Mouse (Mus musculus): Measurements from ENCODE around the gene Gm45233. TPM values are rescaled to one million over a fixed set of nuclear protein-coding genes. Genes with fewer than 3 reads are reported as not detected.

Gene Gm45233
- polyA plus RNA-seq, 1 experiment from 2014 or later = 0.42 TPM

GRCm38 (mm10) chr7:43423991-43424625 is 19.8 kb upstream of the Gm45233 start:
- no peak for ATAC-seq
- Histone ChIP-seq H3K4me1 (replicated peaks; ENCODE audit: control insufficient read depth, insufficient read depth, low read length) (0 out of 2 replicates have a peak, but pooled peaks cover 2% of the 10 kb centered on the region), H3K4me2 (ENCODE audit: low read length) (no peak overlapping the region), H3K9me3 (ENCODE audit: control insufficient read depth, low read length) (no peaks in the 10 kb centered on the region), H3K27me3 (replicated peaks; ENCODE audit: control insufficient read depth, insufficient read depth, low read length) (no peaks in the 10 kb centered on the region), H3K4me3 (replicated peaks; ENCODE audit: low read length) (no peak overlapping the region), H3K36me3 (ENCODE audit: control insufficient read depth, insufficient read depth) (no peaks in the 10 kb centered on the region), H3K9ac (replicated peaks; ENCODE audit: low read depth, low read length) (no peak overlapping the region), H3K27ac (ENCODE audit: low read length) (no peak overlapping the region)
- 55% methylated on average over 3 of the region's 3 CpGs for WGBS

GRCm38 (mm10) chr7:43427406-43427805 is 16.5 kb upstream of the Gm45233 start, which contains the start of gene Lim2:
TSS of gene Lim2 (plus strand) at chr7:43427670.
- Histone ChIP-seq H3K4me2 (ENCODE audit: low read length) (no peak within 1 kb of the TSS), H3K27me3 (replicated peaks; ENCODE audit: control insufficient read depth, insufficient read depth, low read length) (no peaks in the 10 kb centered on the region), H3K9me3 (ENCODE audit: control insufficient read depth, low read length) (no peaks in the 10 kb centered on the region), H3K27ac (ENCODE audit: low read length) (no peak within 1 kb of the TSS), H3K9ac (replicated peaks; ENCODE audit: low read depth, low read length) (no peak within 1 kb of the TSS), H3K4me1 (replicated peaks; ENCODE audit: control insufficient read depth, insufficient read depth, low read length) (0 out of 2 replicates have a peak, but pooled peaks cover 2% of the 10 kb centered on the region), H3K36me3 (ENCODE audit: control insufficient read depth, insufficient read depth) (no peaks in the 10 kb centered on the region), H3K4me3 (replicated peaks; ENCODE audit: low read length) (no peak within 1 kb of the TSS)
- WGBS = 78% methylated on average over 8 of the region's 8 CpGs
- no peak for ATAC-seq

GRCm38 (mm10) chr7:43429500-43429899 is 14.4 kb upstream of the Gm45233 start:
- no peak for ATAC-seq
- WGBS = 62% methylated on average over 4 of the region's 4 CpGs
- Histone ChIP-seq H3K9ac (replicated peaks; ENCODE audit: low read depth, low read length) (no peak overlapping the region), H3K4me2 (ENCODE audit: low read length) (no peak overlapping the region), H3K27me3 (replicated peaks; ENCODE audit: control insufficient read depth, insufficient read depth, low read length) (no peaks in the 10 kb centered on the region), H3K4me1 (replicated peaks; ENCODE audit: control insufficient read depth, insufficient read depth, low read length) (no peaks in the 10 kb centered on the region), H3K9me3 (ENCODE audit: control insufficient read depth, low read length) (no peaks in the 10 kb centered on the region), H3K36me3 (ENCODE audit: control insufficient read depth, insufficient read depth) (no peaks in the 10 kb centered on the region), H3K4me3 (replicated peaks; ENCODE audit: low read length) (no peak overlapping the region), H3K27ac (ENCODE audit: low read length) (no peak overlapping the region)

GRCm38 (mm10) chr7:43432891-43433290 is 11.0 kb upstream of the Gm45233 start:
- WGBS = 75% methylated on average over 4 of the region's 4 CpGs
- no peak overlapping the region for H3K27ac ChIP-seq (ENCODE audit: low read length)
- H3K4me1 ChIP-seq (replicated peaks; ENCODE audit: control insufficient read depth, insufficient read depth, low read length) = no peaks in the 10 kb centered on the region
- no peak for ATAC-seq
- H3K9me3 ChIP-seq (ENCODE audit: control insufficient read depth, low read length) = no peaks in the 10 kb centered on the region
- no peak overlapping the region for H3K9ac ChIP-seq (replicated peaks; ENCODE audit: low read depth, low read length)
- H3K4me2 ChIP-seq (ENCODE audit: low read length) = no peak overlapping the region
- H3K36me3 ChIP-seq (ENCODE audit: control insufficient read depth, insufficient read depth) = no peaks in the 10 kb centered on the region
- H3K27me3 ChIP-seq (replicated peaks; ENCODE audit: control insufficient read depth, insufficient read depth, low read length) = no peaks in the 10 kb centered on the region
- H3K4me3 ChIP-seq (replicated peaks; ENCODE audit: low read length) = no peak overlapping the region

GRCm38 (mm10) chr7:43434676-43435075 is 9.3 kb upstream of the Gm45233 start:
- 87% methylated on average over 5 of the region's 5 CpGs for WGBS
- no peaks in the 10 kb centered on the region for H3K9me3 ChIP-seq (ENCODE audit: control insufficient read depth, low read length)
- no peak overlapping the region for H3K27ac ChIP-seq (ENCODE audit: low read length)
- no peak for ATAC-seq
- H3K27me3 ChIP-seq (replicated peaks; ENCODE audit: control insufficient read depth, insufficient read depth, low read length) = no peaks in the 10 kb centered on the region
- no peaks in the 10 kb centered on the region for H3K36me3 ChIP-seq (ENCODE audit: control insufficient read depth, insufficient read depth)
- no peaks in the 10 kb centered on the region for H3K4me1 ChIP-seq (replicated peaks; ENCODE audit: control insufficient read depth, insufficient read depth, low read length)
- H3K4me2 ChIP-seq (ENCODE audit: low read length) = no peak overlapping the region
- H3K4me3 ChIP-seq (replicated peaks; ENCODE audit: low read length) = no peak overlapping the region
- no peak overlapping the region for H3K9ac ChIP-seq (replicated peaks; ENCODE audit: low read depth, low read length)

GRCm38 (mm10) chr7:43436341-43437255 is 7.3 kb upstream of the Gm45233 start, which contains the start of gene Nkg7:
TSS of gene Nkg7 (plus strand) at chr7:43437073.
- H3K4me1 ChIP-seq (replicated peaks; ENCODE audit: control insufficient read depth, insufficient read depth, low read length) = no peaks in the 10 kb centered on the region
- H3K27ac ChIP-seq (ENCODE audit: low read length) = no peak within 1 kb of the TSS
- WGBS = 78% methylated on average over 10 of the region's 10 CpGs
- no peaks in the 10 kb centered on the region for H3K36me3 ChIP-seq (ENCODE audit: control insufficient read depth, insufficient read depth)
- no peak within 1 kb of the TSS for H3K4me2 ChIP-seq (ENCODE audit: low read length)
- ATAC-seq = no peak
- no peak within 1 kb of the TSS for H3K4me3 ChIP-seq (replicated peaks; ENCODE audit: low read length)
- no peak within 1 kb of the TSS for H3K9ac ChIP-seq (replicated peaks; ENCODE audit: low read depth, low read length)
- no peaks in the 10 kb centered on the region for H3K9me3 ChIP-seq (ENCODE audit: control insufficient read depth, low read length)
- H3K27me3 ChIP-seq (replicated peaks; ENCODE audit: control insufficient read depth, insufficient read depth, low read length) = no peaks in the 10 kb centered on the region

GRCm38 (mm10) chr7:43438611-43439010 is 5.3 kb upstream of the Gm45233 start:
- Histone ChIP-seq H3K4me1 (replicated peaks; ENCODE audit: control insufficient read depth, insufficient read depth, low read length) (peaks cover 8% of the 10 kb centered on the region), H3K27me3 (replicated peaks; ENCODE audit: control insufficient read depth, insufficient read depth, low read length) (no peaks in the 10 kb centered on the region), H3K9me3 (ENCODE audit: control insufficient read depth, low read length) (no peaks in the 10 kb centered on the region), H3K4me2 (ENCODE audit: low read length) (no peak overlapping the region), H3K4me3 (replicated peaks; ENCODE audit: low read length) (no peak overlapping the region), H3K36me3 (ENCODE audit: control insufficient read depth, insufficient read depth) (no peaks in the 10 kb centered on the region), H3K27ac (ENCODE audit: low read length) (no peak overlapping the region), H3K9ac (replicated peaks; ENCODE audit: low read depth, low read length) (no peak overlapping the region)
- no peak for ATAC-seq
- WGBS = 80% methylated on average over 4 of the region's 4 CpGs

GRCm38 (mm10) chr7:43440482-43440881 is 3.4 kb upstream of the Gm45233 start, which contains the start of gene Cldnd2:
TSS of gene Cldnd2 (plus strand) at chr7:43440782.
- Histone ChIP-seq H3K4me1 (replicated peaks; ENCODE audit: control insufficient read depth, insufficient read depth, low read length) (peaks cover 21% of the 10 kb centered on the region), H3K27me3 (replicated peaks; ENCODE audit: control insufficient read depth, insufficient read depth, low read length) (no peaks in the 10 kb centered on the region), H3K36me3 (ENCODE audit: control insufficient read depth, insufficient read depth) (no peaks in the 10 kb centered on the region), H3K4me2 (ENCODE audit: low read length) (no peak within 1 kb of the TSS), H3K4me3 (replicated peaks; ENCODE audit: low read length) (no peak within 1 kb of the TSS), H3K9me3 (ENCODE audit: control insufficient read depth, low read length) (no peaks in the 10 kb centered on the region), H3K9ac (replicated peaks; ENCODE audit: low read depth, low read length) (no peak within 1 kb of the TSS), H3K27ac (ENCODE audit: low read length) (no peak within 1 kb of the TSS)
- ATAC-seq = no peak
- WGBS = 82% methylated on average over 6 of the region's 6 CpGs

GRCm38 (mm10) chr7:43441071-43441470 is 2.9 kb upstream of the Gm45233 start:
- Histone ChIP-seq H3K27me3 (replicated peaks; ENCODE audit: control insufficient read depth, insufficient read depth, low read length) (no peaks in the 10 kb centered on the region), H3K9ac (replicated peaks; ENCODE audit: low read depth, low read length) (no peak overlapping the region), H3K9me3 (ENCODE audit: control insufficient read depth, low read length) (no peaks in the 10 kb centered on the region), H3K27ac (ENCODE audit: low read length) (no peak overlapping the region), H3K36me3 (ENCODE audit: control insufficient read depth, insufficient read depth) (no peaks in the 10 kb centered on the region), H3K4me2 (ENCODE audit: low read length) (no peak overlapping the region), H3K4me3 (replicated peaks; ENCODE audit: low read length) (no peak overlapping the region), H3K4me1 (replicated peaks; ENCODE audit: control insufficient read depth, insufficient read depth, low read length) (peaks cover 21% of the 10 kb centered on the region)
- whole genome bisulfite sequencing = 83% methylated on average over 3 of the region's 3 CpGs
- ATAC-seq = no peak

Measured in forebrain, embryonic 16.5 days (tissue).